Mouse (Mus musculus) forebrain, postnatal 0 days (tissue): ENCODE results near the gene Pcsk7. TPM values are rescaled to one million over a fixed set of nuclear protein-coding genes. Genes with fewer than 3 reads are reported as not detected.

Experiments
- ATAC-seq: fragments of 200-750 bp; cut with Nextera tagmentation; 2 replicates; pipeline ENCODE4 v1.8.0; 2017; ENCODE audit warnings: mild to moderate bottlenecking, moderate library complexity
- DNase-seq: peaks from one replicate; pipeline ENCODE4 v3.0.0-alpha.2; 2015
- H3K27ac ChIP-seq: fragments of 300-500 bp; sonication (generic); 2 replicates; pipeline ENCODE4 v1.5.1; 2014; ENCODE audit warnings: low read depth, mild to moderate bottlenecking, antibody characterized with exemption, low read length, moderate library complexity, mixed read lengths
- H3K27me3 ChIP-seq: fragments of 300-500 bp; sonication (generic); 2 replicates; pipeline ENCODE4 v1.6.1; 2014; ENCODE audit warnings: mild to moderate bottlenecking, low read length, mixed read lengths; ENCODE audit not compliant: insufficient read depth
- H3K36me3 ChIP-seq: fragments of 300-500 bp; sonication (generic); 2 replicates; pipeline ENCODE4 v1.6.1; 2014; ENCODE audit warnings: mild to moderate bottlenecking, moderate library complexity; ENCODE audit not compliant: insufficient read depth
- H3K4me1 ChIP-seq: fragments of 300-500 bp; sonication (generic); 2 replicates; pipeline ENCODE4 v1.6.1; 2014; ENCODE audit warnings: antibody characterized with exemption; ENCODE audit not compliant: insufficient read depth
- H3K4me2 ChIP-seq: fragments of 300-500 bp; sonication (generic); 2 replicates; pipeline ENCODE4 v1.6.1; 2014; ENCODE audit warnings: low read depth, mild to moderate bottlenecking, moderate library complexity
- H3K4me3 ChIP-seq: fragments of 300-500 bp; sonication (generic); 2 replicates; pipeline ENCODE4 v1.5.1; 2014; ENCODE audit warnings: low read depth, low read length, mixed read lengths
- H3K9ac ChIP-seq: fragments of 300-500 bp; sonication (generic); 2 replicates; pipeline ENCODE4 v1.6.1; 2014; ENCODE audit warnings: mild to moderate bottlenecking
- H3K9me3 ChIP-seq: fragments of 300-500 bp; sonication (generic); 2 replicates; pipeline ENCODE4 v1.6.1; 2016; ENCODE audit warnings: low read length
- CTCF ChIP-seq: sonication (generic); IDR thresholded peaks from 2 replicates; pipeline ENCODE4 v1.5.1; 2016; ENCODE audit warnings: antibody characterized with exemption, control low read depth, low read depth
- WGBS: fragments of 180-500 bp; shearing (Covaris S2); extraction: QIAGEN DNeasy Blood & Tissue Kit; methylation state at CpG from one replicate; pipeline ENCODE4 v1.1.7; 2014; 5-methylcytosine and 5-hydroxymethylcytosine counted together
- microRNA-seq, 2 experiments: library from miRNA; unstranded; fragments of <30 nt; microRNA quantifications; one replicate each; pipeline ENCODE4; 2016
- polyA plus RNA-seq: library from polyadenylated mRNA; unstranded; fragments of >200 nt; fragmentation: Nextera tagmentation; extraction: Ambion mirVana; gene quantifications from 2 replicates; pipeline ENCODE4 v1.2.1, GENCODE M21; 2015
- total RNA-seq: library from RNA; depleted of rRNA; stranded (reverse); fragments of >200 nt; gene quantifications from 2 replicates; pipeline ENCODE4 v1.2.3, GENCODE M21; 2014; rRNA removed

Gene Pcsk7
- total and polyA plus RNA-seq, 2 experiments from 2014 or later = 16.1 to 33.8 TPM

DNA sequence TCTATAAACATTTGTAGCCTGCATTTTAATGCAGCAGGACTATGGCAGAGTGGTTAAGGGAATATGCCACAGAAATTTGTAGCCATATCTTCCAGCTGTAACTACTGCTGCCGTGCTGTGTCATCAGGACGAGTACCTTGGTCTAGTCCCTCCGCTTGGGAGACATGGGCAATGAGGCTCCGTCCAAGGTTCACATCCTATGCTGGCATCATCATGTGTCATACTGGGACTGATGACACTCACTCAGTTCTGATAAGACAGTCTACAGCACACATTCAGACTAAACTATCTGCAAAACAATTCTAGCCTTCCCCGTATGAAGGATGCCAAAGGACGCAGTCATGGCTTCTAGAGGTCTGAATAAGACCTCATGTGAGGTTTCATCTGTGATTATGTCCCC is 57.3 kb downstream of the Pcsk7 start:
- ATAC-seq (no peak), DNase-seq (no peak)
- Histone ChIP-seq H3K36me3 (peaks cover 53% of the 10 kb centered on the region), H3K27ac (no peak overlapping the region), H3K9me3 (no peaks in the 10 kb centered on the region), H3K27me3 (no peaks in the 10 kb centered on the region), H3K9ac (no peak overlapping the region), H3K4me2 (no peak overlapping the region), H3K4me1 (no peaks in the 10 kb centered on the region), H3K4me3 (no peak overlapping the region)
- no peak for TF ChIP-seq CTCF
- WGBS = 89% methylated on average over 6 of the region's 6 CpGs

DNA sequence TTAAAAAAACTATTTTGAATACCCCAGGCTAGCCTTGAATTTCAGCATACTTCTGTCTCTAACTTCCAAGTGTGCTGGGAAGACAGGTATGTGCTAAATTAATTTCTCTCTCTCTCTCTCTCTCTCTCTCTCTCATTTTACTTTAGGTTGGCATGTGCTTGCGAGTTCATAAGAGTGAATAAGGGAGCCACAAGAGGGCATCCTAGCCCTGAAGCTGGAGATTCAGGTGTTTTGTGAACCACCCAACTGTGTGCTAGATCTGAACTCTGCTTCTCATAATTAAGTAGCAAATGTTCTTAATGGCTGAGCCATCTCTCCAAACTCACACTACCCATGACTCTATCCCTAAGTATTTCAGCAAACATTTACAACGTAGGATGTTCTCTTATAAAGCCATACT is 70.6 kb downstream of the Pcsk7 start:
- H3K27ac ChIP-seq = no peak overlapping the region
- H3K36me3 ChIP-seq = peaks cover 33% of the 10 kb centered on the region
- ATAC-seq = no peak
- H3K27me3 ChIP-seq = no peaks in the 10 kb centered on the region
- H3K4me1 ChIP-seq = peaks cover 6% of the 10 kb centered on the region; the same call in 1 of the 2 replicates
- 75% methylated on average over 2 of the region's 2 CpGs for WGBS
- H3K9ac ChIP-seq = no peak overlapping the region
- H3K4me2 ChIP-seq = no peak overlapping the region
- no peak for DNase-seq
- peak; percentile 36 for TF ChIP-seq CTCF
- H3K9me3 ChIP-seq = no peaks in the 10 kb centered on the region
- no peak overlapping the region for H3K4me3 ChIP-seq

Small RNA genes within 50 kb of the gene (microRNA-seq; reads per million reads assigned to microRNA genes)
- 0 to 0.24 reads per million in 2 experiments for gene Mir7087

Other genes with a start within 250 kb of the Pcsk7 start
- gene Cep164, start 77.8 kb upstream of the Pcsk7 start, total RNA-seq = 16.3 and 22.0 TPM in 2 replicates
- 7.3 and 10.4 TPM in 2 replicates for gene Cep164, start 77.8 kb upstream of the Pcsk7 start, polyA plus RNA-seq
- gene Bace1, start 67.9 kb upstream of the Pcsk7 start, total RNA-seq = 40.9 and 48.5 TPM in 2 replicates
- gene Bace1, start 67.9 kb upstream of the Pcsk7 start, polyA plus RNA-seq = 25.1 and 39.1 TPM in 2 replicates
- 52.2 and 62.9 TPM in 2 replicates for gene Rnf214, start 414 bp downstream of the Pcsk7 start, total RNA-seq
- gene Rnf214, start 414 bp downstream of the Pcsk7 start, polyA plus RNA-seq = 53.8 and 73.5 TPM in 2 replicates
- 5.6 and 7.7 TPM in 2 replicates for gene Tagln, start 29.6 kb downstream of the Pcsk7 start, total RNA-seq
- 3.5 and 3.7 TPM in 2 replicates for gene Tagln, start 29.6 kb downstream of the Pcsk7 start, polyA plus RNA-seq
- 65.6 and 77.5 TPM in 2 replicates for gene Sidt2, start 48.8 kb downstream of the Pcsk7 start, total RNA-seq
- gene Sidt2, start 48.8 kb downstream of the Pcsk7 start, polyA plus RNA-seq = 33.5 and 46.5 TPM in 2 replicates
- 318 and 354 TPM in 2 replicates for gene Pafah1b2, start 106.2 kb downstream of the Pcsk7 start, total RNA-seq
- gene Pafah1b2, start 106.2 kb downstream of the Pcsk7 start, polyA plus RNA-seq = 222 and 258 TPM in 2 replicates
- 24.2 and 27.9 TPM in 2 replicates for gene Sik3, start 106.3 kb downstream of the Pcsk7 start, total RNA-seq
- gene Sik3, start 106.3 kb downstream of the Pcsk7 start, polyA plus RNA-seq = 8.4 and 9.3 TPM in 2 replicates